Mouse (Mus musculus) gastrocnemius, adult 2 months (tissue): ENCODE measurements around the gene Ccr1l1. TPM values are rescaled to one million over a fixed set of nuclear protein-coding genes. Genes with fewer than 3 reads are reported as not detected.

ENCODE experiments used
- DNase-seq: peaks from one replicate; pipeline ENCODE4 v3.0.0; 2022
- H3K27ac ChIP-seq: fragments of 200-600 bp; 2 replicates; pipeline ENCODE4 v1.8.1; 2022; ENCODE audit warnings: mild to moderate bottlenecking
- H3K4me3 ChIP-seq: fragments of 200-600 bp; 2 replicates; pipeline ENCODE4 v1.8.1; 2022; ENCODE audit warnings: mild to moderate bottlenecking, moderate library complexity
- CTCF ChIP-seq: fragments of 200-600 bp; IDR thresholded peaks from 2 replicates; pipeline ENCODE4 v1.8.1; 2022; ENCODE audit warnings: antibody characterized with exemption, mild to moderate bottlenecking, moderate library complexity
- intact Hi-C: fragments of 180-260 bp; cut with DNase I; formaldehyde crosslinking; loops from one replicate; pipeline ENCODE4 v1.15.1; 2025
- total RNA-seq, 2 experiments: library from RNA; stranded (reverse); gene quantifications; 2 replicates each; pipeline ENCODE4 v1.2.3; 2021

Ccr1l1 gene
- total RNA-seq, 2 experiments from 2014 or later, result not detected

DNA sequence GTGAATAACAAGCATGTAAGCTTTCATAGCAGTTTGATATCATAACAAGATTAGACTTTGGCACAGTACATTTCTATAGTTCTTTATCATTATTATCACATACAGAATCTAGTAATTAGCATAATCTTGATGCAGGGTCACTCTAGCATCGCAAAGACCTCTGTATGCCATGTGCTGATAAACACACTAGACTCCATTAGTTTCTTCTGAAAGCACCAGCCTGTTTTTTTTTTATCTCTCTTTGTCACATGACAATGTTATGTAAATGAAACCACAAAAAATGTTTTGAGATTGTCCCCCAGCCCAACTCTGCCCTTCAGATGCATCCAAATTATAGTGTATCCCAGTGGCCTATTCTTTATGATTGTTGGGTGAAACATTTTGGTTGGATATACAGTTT lies 30.4 kb downstream of the Ccr1l1 start:
- Histone ChIP-seq H3K27ac (no peak overlapping the region), H3K4me3 (no peak overlapping the region)
- TF ChIP-seq CTCF, result no peak
- intact Hi-C loops, result no loop called here
- DNase-seq, result no peak

DNA sequence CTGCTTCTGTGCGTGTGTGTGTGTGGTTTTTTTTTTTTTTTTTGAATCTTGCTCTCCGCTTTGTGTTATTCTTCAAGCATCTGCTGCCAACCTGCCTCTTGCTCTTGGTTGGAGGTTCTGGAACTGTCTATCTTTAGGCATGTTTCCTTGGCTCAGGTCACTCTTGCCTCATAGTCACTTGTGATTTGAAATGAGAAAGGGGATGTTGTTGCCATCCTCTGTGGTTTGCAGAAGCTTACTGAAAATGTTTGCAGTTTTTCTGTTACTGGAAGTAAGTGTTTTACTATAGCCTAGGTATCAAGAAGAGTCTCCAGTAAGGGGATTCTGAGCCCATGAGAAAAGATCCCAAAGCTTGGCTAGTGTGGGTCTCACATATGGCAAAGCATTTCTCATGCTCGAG lies 36.2 kb downstream of the Ccr1l1 start:
- no peak for DNase-seq
- intact Hi-C loops, result no loop called here
- TF ChIP-seq CTCF, result no peak
- Histone ChIP-seq H3K4me3 (no peak overlapping the region), H3K27ac (no peak overlapping the region)

DNA sequence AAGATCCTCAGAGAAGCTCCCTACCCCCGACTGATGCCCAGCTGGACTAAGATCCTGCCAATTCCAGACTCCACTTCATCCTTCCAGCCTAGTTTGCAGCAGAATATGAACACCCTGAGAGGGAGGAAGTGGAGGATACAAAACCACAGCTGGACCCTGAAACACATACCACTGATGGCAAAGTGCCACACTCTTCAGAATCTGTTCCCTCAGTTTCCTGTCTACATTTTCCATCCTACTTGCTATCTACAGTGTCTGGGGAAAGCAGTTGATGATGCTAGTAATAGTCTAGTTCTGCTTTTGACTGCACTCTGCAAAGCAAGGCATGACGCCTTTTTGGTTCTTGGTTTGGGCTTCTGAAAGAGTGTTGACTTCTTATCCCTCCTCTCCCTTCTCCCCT lies 36.9 kb downstream of the Ccr1l1 start:
- intact Hi-C loops, result no loop called here
- no peak overlapping the region for H3K4me3 ChIP-seq
- TF ChIP-seq CTCF, result no peak
- DNase-seq, result no peak
- H3K27ac ChIP-seq, result no peak overlapping the region

DNA sequence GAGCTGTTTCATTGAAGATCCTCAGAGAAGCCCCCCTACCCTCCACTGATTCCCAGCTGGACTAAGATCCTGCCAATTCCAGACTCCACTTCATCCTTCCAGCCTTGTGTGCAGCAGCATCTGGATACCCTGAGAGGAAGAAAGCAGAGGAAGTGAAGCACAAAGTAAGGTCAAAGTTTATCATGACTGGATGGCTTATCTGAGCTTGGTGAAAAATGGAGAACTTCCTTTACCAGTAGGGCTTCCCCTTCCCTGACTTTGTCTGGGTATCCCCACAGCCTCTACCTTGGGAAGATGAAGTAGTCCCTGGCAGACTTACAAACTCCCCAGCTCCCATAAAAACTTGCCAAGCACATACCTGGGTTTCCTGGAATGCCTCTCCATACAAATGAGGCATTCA lies 37.6 kb downstream of the Ccr1l1 start:
- DNase-seq, result no peak
- no peak overlapping the region for H3K4me3 ChIP-seq
- no peak for TF ChIP-seq CTCF
- intact Hi-C loops, result no loop called here
- H3K27ac ChIP-seq, result no peak overlapping the region

DNA sequence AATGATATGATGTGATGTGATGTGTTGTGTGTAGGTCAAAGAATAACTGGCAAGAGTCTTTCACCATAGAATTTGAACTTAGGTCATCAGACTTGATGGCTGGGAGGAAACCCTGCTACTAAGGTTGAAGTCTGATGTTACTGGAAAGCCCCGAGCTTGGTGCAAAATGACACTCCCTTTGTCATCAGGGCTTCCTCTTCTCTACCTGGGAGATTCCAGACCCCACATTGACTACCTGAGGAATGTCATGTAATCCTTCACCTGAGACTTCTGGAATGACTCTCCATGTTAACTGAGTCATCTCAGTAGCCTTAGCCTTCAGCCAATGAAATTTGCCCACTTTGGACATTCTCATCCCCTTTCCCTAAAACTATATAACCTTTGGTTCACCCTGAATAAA lies 38.0 kb downstream of the Ccr1l1 start:
- Histone ChIP-seq H3K27ac (no peak overlapping the region), H3K4me3 (no peak overlapping the region)
- TF ChIP-seq CTCF, result no peak
- no peak for DNase-seq
- intact Hi-C loops, result no loop called here

DNA sequence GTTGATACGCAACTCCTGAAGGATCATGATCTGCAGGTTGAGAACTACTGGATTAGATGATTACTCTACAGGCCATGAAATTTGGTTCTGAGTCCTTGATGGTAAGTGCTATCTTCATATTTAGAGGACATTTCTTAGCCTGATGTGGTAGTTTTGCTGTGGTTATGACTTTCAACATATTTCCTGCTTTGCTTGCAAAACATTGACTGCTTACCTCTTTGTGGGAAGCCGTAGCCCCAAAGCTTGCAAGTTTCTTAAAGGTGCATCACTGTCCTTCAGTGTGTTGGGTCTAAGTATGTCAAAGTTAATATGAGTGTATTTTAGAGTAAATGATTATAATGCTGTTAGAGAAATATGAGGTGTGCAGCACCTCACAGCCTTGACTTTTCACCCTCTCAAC lies 40.2 kb downstream of the Ccr1l1 start:
- H3K4me3 ChIP-seq, result no peak overlapping the region
- DNase-seq, result no peak
- intact Hi-C loops, result no loop called here

DNA sequence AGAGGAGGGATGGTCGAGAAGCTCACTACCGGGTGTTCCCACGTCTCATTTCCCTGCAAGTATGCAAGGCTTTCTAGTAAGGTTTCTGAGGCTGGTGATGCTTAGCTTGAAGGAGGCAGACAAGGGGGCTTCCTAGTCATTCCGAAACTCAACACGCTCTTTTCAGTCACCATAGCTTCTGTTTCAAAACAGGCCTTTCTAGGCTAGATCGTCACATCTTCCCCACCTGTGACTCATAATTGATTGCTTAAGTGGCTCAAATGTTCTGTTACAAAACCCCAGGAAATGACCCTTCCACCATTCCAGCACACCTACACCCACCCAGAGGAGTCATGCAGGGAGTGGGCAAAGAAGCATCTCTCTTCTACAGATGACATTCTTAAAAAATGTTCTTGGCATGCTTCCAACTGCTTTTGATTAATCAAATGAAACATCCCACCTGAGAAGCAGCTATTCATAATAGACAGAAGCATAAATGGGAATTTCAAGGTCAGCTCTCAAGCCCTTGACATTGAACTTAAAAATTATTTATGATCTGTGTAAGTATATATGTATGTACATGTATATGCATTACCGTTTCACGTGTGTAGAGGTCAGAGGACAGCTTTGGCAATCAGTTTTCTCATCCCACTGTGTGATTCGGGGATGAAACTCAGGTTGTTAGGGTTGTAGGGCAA lies 41.5 kb downstream of the Ccr1l1 start:
- no peak overlapping the region for H3K27ac ChIP-seq
- no peak for TF ChIP-seq CTCF
- intact Hi-C loops, result no loop called here
- DNase-seq, result no peak
- H3K4me3 ChIP-seq, result no peak overlapping the region

More for the DNA sequence above, 40.2 kb downstream of the Ccr1l1 start:
- no peak overlapping the region for H3K27ac ChIP-seq
- no peak for TF ChIP-seq CTCF

DNA sequence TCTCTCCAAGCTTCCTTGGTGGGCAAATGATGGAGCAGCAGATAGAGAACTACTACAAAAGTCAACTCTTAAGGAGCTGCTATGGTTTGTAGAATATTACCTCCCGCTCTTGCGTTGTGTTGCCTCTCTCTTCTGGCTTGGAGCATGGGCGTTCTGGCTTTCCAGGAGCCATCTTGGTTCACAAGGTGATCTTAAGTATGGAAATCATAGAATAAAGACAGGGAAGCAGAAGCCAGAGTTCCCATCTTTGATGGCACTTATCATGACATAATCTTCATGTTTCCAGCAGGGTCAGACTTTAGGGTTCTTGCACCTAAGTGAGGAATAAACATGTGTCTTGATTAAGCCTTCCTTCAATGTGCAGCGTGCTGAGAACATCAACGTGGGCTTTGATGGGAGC lies 42.4 kb downstream of the Ccr1l1 start:
- no peak for DNase-seq
- H3K4me3 ChIP-seq, result no peak overlapping the region
- intact Hi-C loops, result no loop called here
- no peak for TF ChIP-seq CTCF
- no peak overlapping the region for H3K27ac ChIP-seq

DNA sequence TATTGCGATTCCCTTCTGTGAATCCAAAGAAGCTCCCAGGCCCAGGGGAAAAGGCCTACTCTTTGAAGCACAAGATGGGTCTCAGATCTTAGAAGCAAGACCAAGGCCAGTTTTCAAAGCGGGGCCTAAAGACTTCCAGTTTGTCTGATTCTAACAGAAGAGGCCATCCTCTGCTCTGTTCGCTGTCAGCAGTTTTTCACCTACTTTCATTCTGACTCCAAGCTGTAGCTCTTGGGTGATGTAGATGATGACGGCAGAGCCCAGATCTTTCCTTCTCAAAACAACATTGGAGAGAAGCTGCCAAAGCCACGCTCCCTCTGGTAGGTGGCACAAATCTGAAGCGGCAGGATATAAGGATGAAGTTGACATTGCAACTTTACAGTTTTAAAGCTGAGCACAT lies 42.9 kb downstream of the Ccr1l1 start:
- Histone ChIP-seq H3K27ac (no peak overlapping the region), H3K4me3 (no peak overlapping the region)
- TF ChIP-seq CTCF, result no peak
- DNase-seq, result no peak
- intact Hi-C loops, result no loop called here

DNA sequence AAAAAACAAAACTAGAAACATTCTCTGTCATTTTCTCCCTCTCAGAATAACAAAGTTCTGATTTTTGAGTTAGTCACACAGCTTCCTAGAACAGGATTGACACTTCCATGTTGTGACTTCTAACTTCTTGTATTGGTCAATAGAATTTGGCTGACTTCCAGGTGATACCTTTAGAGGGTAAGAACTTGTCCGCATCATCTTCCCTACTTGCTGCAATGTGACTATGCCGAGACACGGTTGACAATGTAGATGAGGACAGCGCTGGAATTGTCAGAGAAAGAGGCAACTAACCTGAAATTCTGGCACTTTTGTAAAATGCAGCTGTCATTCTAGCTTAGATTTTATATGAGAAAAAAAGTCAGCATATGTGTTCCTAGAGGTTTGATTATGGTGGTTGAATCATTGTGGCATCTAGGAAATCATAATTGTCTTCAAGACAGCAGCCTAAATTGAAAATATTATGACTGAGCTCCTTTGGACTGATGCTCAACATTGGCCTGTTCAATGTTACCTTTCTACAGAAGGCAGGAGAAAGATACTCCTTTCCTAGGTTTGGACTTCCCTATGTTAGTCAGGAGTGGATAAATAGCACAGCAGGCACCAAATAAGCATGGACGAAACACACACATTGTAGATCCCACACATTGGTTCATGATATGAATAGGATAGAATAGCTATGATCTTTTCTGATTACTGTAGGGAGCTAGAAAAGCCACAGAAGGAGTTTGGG lies 44.3 kb downstream of the Ccr1l1 start:
- no peak for TF ChIP-seq CTCF
- Histone ChIP-seq H3K4me3 (no peak overlapping the region), H3K27ac (no peak overlapping the region)
- DNase-seq, result no peak
- intact Hi-C loops, result no loop called here

DNA sequence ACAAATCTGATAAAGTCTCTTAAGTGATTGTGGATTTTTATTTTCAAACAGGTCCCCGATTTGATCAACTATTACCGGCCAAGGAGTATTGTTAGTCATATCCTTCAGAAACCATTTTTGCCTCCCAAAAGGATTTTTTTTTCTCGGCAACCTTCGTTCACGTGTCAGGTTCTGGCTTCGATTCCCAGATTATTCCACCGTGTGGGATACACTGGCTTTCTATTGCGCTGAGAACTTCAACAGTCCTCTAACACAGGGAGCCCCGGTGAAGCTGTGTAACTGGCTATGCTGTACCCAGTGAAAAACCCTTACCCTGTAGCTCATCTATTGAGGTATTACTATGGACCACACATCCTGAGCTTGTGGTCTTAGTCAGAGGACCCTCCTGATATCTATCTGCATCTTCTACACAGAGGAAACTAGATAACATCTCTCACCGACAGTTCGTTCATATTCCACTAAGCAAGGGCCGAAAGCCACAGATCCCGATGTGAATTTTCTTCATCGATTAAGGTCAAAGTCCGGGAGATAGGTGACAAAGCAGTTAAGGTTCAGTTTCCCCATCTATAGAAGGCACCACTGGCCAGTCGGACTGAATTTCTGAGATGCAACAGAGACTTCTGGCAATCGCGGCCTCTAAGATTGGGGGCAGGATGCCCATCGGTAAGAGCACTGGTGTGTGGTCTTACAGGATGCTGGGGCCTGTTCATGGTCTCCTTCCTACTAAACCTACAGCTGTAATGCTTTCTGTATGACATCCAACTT lies 45.1 kb downstream of the Ccr1l1 start:
- DNase-seq, result no peak
- TF ChIP-seq CTCF, result no peak
- H3K27ac ChIP-seq, result no peak overlapping the region
- intact Hi-C loops, result no loop called here
- H3K4me3 ChIP-seq, result no peak overlapping the region

DNA sequence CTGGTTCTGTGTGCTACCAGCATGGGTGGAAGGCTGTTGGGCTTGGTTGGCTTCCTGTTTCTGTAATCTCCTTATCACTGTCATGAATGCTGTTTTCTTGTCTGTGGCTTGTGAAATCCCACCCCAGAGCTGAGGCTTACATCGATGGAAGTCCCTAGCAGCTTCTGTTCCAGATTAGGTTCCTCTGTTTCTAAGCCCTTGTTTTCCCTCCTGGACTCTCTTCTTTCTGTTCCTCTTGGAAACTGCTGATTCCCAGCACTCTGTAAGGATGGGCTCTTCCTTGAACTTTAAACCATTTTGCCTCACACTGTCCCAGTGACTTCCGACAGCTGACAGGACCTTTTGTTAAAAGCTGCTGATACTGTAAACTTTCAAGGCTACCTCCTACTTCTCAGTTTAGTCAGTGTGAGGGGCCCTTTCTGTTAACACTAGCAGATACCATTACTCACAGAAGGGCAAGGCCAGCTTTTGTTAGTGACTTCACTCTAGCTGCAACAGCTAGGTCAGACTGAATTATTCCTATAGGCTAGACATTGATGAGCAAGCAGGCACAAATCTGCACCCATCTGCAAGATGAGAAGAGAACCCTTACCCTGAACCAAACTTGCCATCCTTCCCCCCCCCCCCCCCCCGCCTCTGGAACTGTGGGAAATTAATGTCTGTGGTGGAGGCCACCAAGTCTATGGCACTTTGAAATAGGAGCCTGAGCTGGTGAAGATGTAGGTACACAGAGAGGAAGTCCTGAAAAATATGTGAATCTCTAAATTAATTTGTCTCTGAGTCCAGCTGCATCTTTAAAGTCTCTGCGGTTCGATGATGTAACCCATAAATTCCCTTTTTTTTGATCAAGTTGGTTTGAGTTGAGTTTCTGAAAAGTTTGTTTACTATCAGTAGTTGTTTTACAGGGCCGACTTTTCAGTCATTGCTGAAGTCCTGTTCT lies 46.2 kb downstream of the Ccr1l1 start:
- DNase-seq, result no peak
- intact Hi-C loops, result no loop called here
- TF ChIP-seq CTCF, result no peak
- Histone ChIP-seq H3K27ac (no peak overlapping the region), H3K4me3 (no peak overlapping the region)
